ENCODE assay signal across 10 mouse cellular contexts in genomic region chr2:11567781-11568362, GRCm38 (mm10). TPM values are rescaled to one million over a fixed set of nuclear protein-coding genes. Genes with fewer than 3 reads are reported as not detected.
A peak's percentile ranks its signal among the peaks of the same experiment; 100 is the strongest.
DNase-seq lines count a peak whose midpoint lies in the region; ATAC-seq lines count a peak whose summit lies in the region.
"Had no signal": no experiment of that assay in that cellular context is flagged by ENCODE, and none has a peak within 500 bp of the region (broad histone marks: within the 10 kb centered on the region; RNA-seq: fewer than 3 reads in every experiment).

No protein-coding gene starts in this region.

- no peaks in the 10 kb centered on the region for H3K9me3 ChIP-seq in neural tube, embryonic 15.5 days (replicated peaks)
- H3K9me3 ChIP-seq: heart, embryonic 15.5 days had no signal

- ATAC-seq in neural tube, embryonic 15.5 days (ENCODE audit: low FRiP score), result no peak
- peak; percentile 61; the same call in 1 of the 2 replicates for ATAC-seq in megakaryocyte-erythroid progenitor cell, adult 5-6 weeks (replicated peaks; ENCODE audit: low FRiP score, low TSS enrichment, poor library complexity, severe bottlenecking)

- WGBS in neural tube, embryonic 15.5 days, result 59% methylated on average over 4 of the region's 4 CpGs

- H3K4me3 ChIP-seq in neural tube, embryonic 15.5 days (replicated peaks), result no peak overlapping the region
- H3K4me3 ChIP-seq: heart, embryonic 15.5 days had no signal

- no peak overlapping the region for H3K9ac ChIP-seq in neural tube, embryonic 15.5 days (replicated peaks)
- H3K9ac ChIP-seq: heart, embryonic 15.5 days had no signal

- no peaks in the 10 kb centered on the region for H3K27me3 ChIP-seq in neural tube, embryonic 15.5 days (replicated peaks)
- H3K27me3 ChIP-seq: heart, embryonic 15.5 days had no signal

- H3K4me2 ChIP-seq in neural tube, embryonic 15.5 days, result no peak overlapping the region
- H3K4me2 ChIP-seq: heart, embryonic 15.5 days had no signal

- H3K4me1 ChIP-seq in neural tube, embryonic 15.5 days, result no peaks in the 10 kb centered on the region
- H3K4me1 ChIP-seq: heart, embryonic 15.5 days had no signal

- DNase-seq in gastrocnemius, postnatal 10 days, result peak; percentile 50
- no peak for DNase-seq in gastrocnemius, postnatal 36 days
- peak; percentile 33 for DNase-seq in neural tube, embryonic 10.5 days (ENCODE audit: extremely low spot score, low spot score)
- peak; percentile 46 for DNase-seq in embryo, embryonic 10.5 days (ENCODE audit: low spot score)
- DNase-seq in thymus, postnatal 14 days, result peak; percentile 82
- no peak for DNase-seq in left cerebral cortex, postnatal 36 days (ENCODE audit: low spot score in 2 of 2)

- no peaks in the 10 kb centered on the region for H3K36me3 ChIP-seq in neural tube, embryonic 15.5 days
- H3K36me3 ChIP-seq: heart, embryonic 15.5 days had no signal

- intact Hi-C loops in gastrocnemius, postnatal 36 days (cut with DNase I), result no loop called here
- intact Hi-C loops in left cerebral cortex, postnatal 36 days (cut with DNase I), result no loop called here

- no peak overlapping the region for H3K27ac ChIP-seq in neural tube, embryonic 15.5 days (replicated peaks)
- H3K27ac ChIP-seq: heart, embryonic 15.5 days had no signal

RNA-seq across cellular contexts. Expression of gene Pfkfb3, which starts 14.0 kb away (rescaled TPM):
- 10 to 100 TPM; 19.3 to 21.5 TPM for total RNA-seq in gastrocnemius, postnatal 10 days (2021)
- 100 to 1,000 TPM; 128 to 161 TPM for total RNA-seq in gastrocnemius, postnatal 36 days (2021)
- 26.5 and 29.8 TPM in 2 replicates for polyA plus RNA-seq in neural tube, embryonic 15.5 days (2015; fragmentation: Nextera tagmentation; extraction: Ambion mirVana)
- 5.4 and 7.9 TPM in 2 replicates for total RNA-seq in megakaryocyte-erythroid progenitor cell, adult 5-6 weeks (2014; fragmentation: Nextera tagmentation)
- 6.2 and 12.1 TPM in 2 replicates for total RNA-seq in megakaryocyte-erythroid progenitor cell, adult 5-6 weeks (2017)
- total RNA-seq in left cerebral cortex, postnatal 36 days (2021), result 10 to 100 TPM; 25.0 to 32.4 TPM

RNA-seq across cellular contexts. Expression of gene Rbm17, which starts 36.1 kb away (rescaled TPM):
- 10 to 100 TPM; 63.3 to 69.8 TPM for total RNA-seq in gastrocnemius, postnatal 10 days (2021)
- total RNA-seq in gastrocnemius, postnatal 36 days (2021), result 10 to 100 TPM; 45.3 to 53.5 TPM
- polyA plus RNA-seq in neural tube, embryonic 15.5 days (2015; fragmentation: Nextera tagmentation; extraction: Ambion mirVana), result 127 and 138 TPM in 2 replicates
- total RNA-seq in megakaryocyte-erythroid progenitor cell, adult 5-6 weeks (2014; fragmentation: Nextera tagmentation), result 185 and 214 TPM in 2 replicates
- 167 and 217 TPM in 2 replicates for total RNA-seq in megakaryocyte-erythroid progenitor cell, adult 5-6 weeks (2017)
- total RNA-seq in left cerebral cortex, postnatal 36 days (2021), result 10 to 100 TPM; 79.2 to 82.2 TPM

RNA-seq across cellular contexts. Expression of gene Gm17490, which starts 58.2 kb away (rescaled TPM):
- not detected for total RNA-seq in gastrocnemius, postnatal 10 days (2021)
- not detected for total RNA-seq in gastrocnemius, postnatal 36 days (2021)
- polyA plus RNA-seq in neural tube, embryonic 15.5 days (2015; fragmentation: Nextera tagmentation; extraction: Ambion mirVana), result not detected in 2 replicates
- not detected in 2 replicates for total RNA-seq in megakaryocyte-erythroid progenitor cell, adult 5-6 weeks (2014; fragmentation: Nextera tagmentation)
- total RNA-seq in megakaryocyte-erythroid progenitor cell, adult 5-6 weeks (2017), result not detected in 2 replicates
- total RNA-seq in left cerebral cortex, postnatal 36 days (2021), result not detected
- total RNA-seq: adrenal gland, adult 18-20 months had no signal
- polyA plus RNA-seq: heart, embryonic 15.5 days had no signal

Comparison
In these comparisons a context has a peak if more than half of its experiments do, and no peak if none do; other contexts are left out.
1. DNase-seq: peak in gastrocnemius, postnatal 10 days (single experiment), neural tube, embryonic 10.5 days (single experiment), embryo, embryonic 10.5 days (single experiment) and thymus, postnatal 14 days (single experiment); none in gastrocnemius, postnatal 36 days (0 of 2) and left cerebral cortex, postnatal 36 days (0 of 2).